Mouse (Mus musculus): ENCODE measurements around the gene Shc3. TPM values are rescaled to one million over a fixed set of nuclear protein-coding genes. Genes with fewer than 3 reads are reported as not detected.

Gene Shc3
- polyA plus RNA-seq, 1 experiment from 2014 or later: 2.8 TPM

DNA sequence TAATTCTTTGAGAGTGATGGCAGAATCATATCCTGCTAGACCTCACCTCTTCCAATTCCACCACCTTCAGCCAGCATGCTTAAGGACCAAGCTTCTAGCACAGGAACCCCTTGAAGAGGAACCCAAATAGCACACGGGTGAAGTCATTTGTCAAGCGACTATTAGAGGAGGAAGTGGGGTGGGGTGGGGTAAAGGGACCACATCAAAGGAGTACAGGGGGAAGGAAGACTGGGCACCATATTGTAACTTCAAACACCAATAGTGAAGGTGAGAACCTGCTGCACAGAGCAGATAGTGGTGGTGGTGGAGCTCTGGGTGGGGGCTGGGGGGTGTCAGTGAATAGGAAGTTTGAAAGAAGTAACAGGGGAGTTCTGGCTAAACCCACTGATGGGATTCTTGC, 28.8 kb upstream of the Shc3 start:
- Histone ChIP-seq H3K27ac (replicated peaks) (no peak overlapping the region), H3K9me3 (replicated peaks) (no peaks in the 10 kb centered on the region), H3K4me1 (peaks cover 20% of the 10 kb centered on the region), H3K4me3 (no peak overlapping the region), H3K27me3 (ENCODE audit: low read depth, poor library complexity, severe bottlenecking) (peaks cover 27% of the 10 kb centered on the region), H3K36me3 (no peaks in the 10 kb centered on the region)
- WGBS: 79% methylated on average over 2 of the region's 2 CpGs
- DNase-seq (ENCODE audit: low spot score): no peak

- Histone ChIP-seq H3K4me1 (peaks cover 16% of the 10 kb centered on the region), H3K4me3 (peak overlapping the region; percentile 69), H3K36me3 (no peaks in the 10 kb centered on the region), H3K9me3 (replicated peaks) (no peaks in the 10 kb centered on the region), H3K27me3 (ENCODE audit: low read depth, poor library complexity, severe bottlenecking) (peaks cover 27% of the 10 kb centered on the region), H3K27ac (replicated peaks) (no peak overlapping the region)
- no peak for DNase-seq (ENCODE audit: low spot score)
- 40% methylated on average over 11 of the region's 11 CpGs for WGBS
These were observed 26.2 kb upstream of the Shc3 start for GRCm38 (mm10) chr13:51595404-51595803.

- peak; percentile 55 for DNase-seq (ENCODE audit: low spot score)
- peaks cover 16% of the 10 kb centered on the region for H3K4me1 ChIP-seq
- H3K9me3 ChIP-seq (replicated peaks): no peaks in the 10 kb centered on the region
- H3K36me3 ChIP-seq: no peaks in the 10 kb centered on the region
- peaks cover 27% of the 10 kb centered on the region for H3K27me3 ChIP-seq (ENCODE audit: low read depth, poor library complexity, severe bottlenecking)
- H3K4me3 ChIP-seq: peak overlapping the region; percentile 69
- WGBS: under 1% methylated on average over 36 of the region's 36 CpGs
- H3K27ac ChIP-seq (replicated peaks): peak overlapping the region; percentile 78
These were observed 25.6 kb upstream of the Shc3 start for GRCm38 (mm10) chr13:51594656-51595311.

DNA sequence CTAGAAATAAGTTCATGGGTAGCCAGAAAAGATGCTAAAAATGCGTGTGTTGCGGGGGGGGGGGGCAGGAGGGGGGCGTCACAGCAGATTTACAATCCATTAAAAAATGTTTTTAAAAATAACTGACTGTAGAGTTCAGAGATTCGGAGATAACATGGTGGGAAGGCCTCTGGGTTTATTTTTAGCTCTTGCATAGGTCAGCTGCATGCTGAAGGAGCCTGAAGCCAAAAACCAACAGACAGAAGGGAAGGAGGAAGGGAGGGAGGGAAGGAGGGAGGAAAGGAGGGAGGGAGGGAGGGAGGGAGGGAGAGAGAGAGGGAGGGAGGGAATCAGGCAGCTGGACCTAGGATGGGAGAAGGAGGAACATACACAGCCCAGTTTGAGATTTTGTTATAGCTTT, 18.8 kb upstream of the Shc3 start:
- no peak overlapping the region for H3K4me3 ChIP-seq
- H3K27ac ChIP-seq (replicated peaks): no peak overlapping the region
- H3K36me3 ChIP-seq: no peaks in the 10 kb centered on the region
- no peak for DNase-seq (ENCODE audit: low spot score)
- H3K4me1 ChIP-seq: no peaks in the 10 kb centered on the region
- H3K9me3 ChIP-seq (replicated peaks): peaks cover 13% of the 10 kb centered on the region
- H3K27me3 ChIP-seq (ENCODE audit: low read depth, poor library complexity, severe bottlenecking): no peaks in the 10 kb centered on the region
- 60% methylated on average over 4 of the region's 4 CpGs for WGBS

DNA sequence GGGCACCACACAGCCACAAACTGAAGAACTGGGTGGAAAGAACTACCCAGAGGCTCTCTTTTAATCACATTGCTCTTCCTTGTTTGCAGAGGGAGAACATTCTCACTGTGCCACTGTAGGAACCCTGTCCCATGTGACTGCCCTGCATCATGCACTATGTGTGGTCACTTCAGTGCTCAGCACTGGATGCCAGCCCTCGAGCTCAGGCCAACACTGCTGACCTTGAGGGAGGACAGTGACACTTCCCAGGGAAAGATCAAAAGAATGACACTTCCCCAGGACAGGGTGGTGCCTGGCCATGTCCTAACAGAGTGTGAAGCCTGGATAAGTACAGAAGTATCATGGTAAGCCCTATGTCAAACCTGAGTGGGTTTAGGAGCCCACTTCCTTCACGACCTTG, 13.0 kb upstream of the Shc3 start:
- Histone ChIP-seq H3K27me3 (ENCODE audit: low read depth, poor library complexity, severe bottlenecking) (no peaks in the 10 kb centered on the region), H3K36me3 (no peaks in the 10 kb centered on the region), H3K4me3 (no peak overlapping the region), H3K9me3 (replicated peaks) (peaks cover 15% of the 10 kb centered on the region), H3K4me1 (peaks cover 26% of the 10 kb centered on the region), H3K27ac (replicated peaks) (0 out of 2 replicates have a peak overlapping the region, but pooled peaks have one; percentile 33)
- 70% methylated on average over 2 of the region's 2 CpGs for WGBS
- no peak for DNase-seq (ENCODE audit: low spot score)

DNA sequence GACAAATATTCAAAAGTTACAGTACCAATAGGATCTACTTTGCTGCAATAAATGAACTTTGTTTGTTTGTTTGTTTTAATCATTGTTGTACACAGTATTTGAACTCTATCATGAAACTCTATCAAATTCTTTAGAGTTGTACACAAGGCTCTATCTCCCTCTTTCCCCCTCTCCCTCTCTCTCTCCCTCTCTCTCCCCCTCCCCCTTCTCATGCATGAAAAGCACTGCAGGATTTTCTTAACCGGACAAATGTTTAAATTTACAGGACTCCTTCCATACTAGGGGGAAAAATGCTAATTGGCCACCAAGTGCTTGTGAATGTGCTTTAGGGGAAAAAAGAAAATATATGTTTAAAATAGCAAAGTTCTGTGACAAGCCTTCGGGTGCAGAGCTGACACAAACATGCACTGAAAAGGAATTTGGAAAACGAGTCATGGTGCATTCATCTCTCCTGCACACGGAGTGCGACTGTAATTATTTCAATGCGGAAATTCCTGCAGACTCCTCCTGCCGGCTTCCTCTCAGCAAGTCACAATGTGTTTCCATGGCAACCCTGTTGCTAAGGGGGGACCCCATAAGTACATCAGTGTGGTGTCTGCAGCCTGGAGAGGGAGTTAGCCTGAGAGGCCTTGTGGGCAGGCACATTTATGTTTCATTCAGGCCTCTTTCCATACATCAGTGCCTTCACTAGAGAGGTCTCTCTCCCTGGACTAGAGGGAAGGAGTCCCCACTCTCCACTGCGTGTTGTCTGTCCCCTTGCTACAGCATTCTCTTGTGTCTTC, 11.2 kb upstream of the Shc3 start:
- Histone ChIP-seq H3K9me3 (replicated peaks) (peaks cover 9% of the 10 kb centered on the region), H3K4me1 (peaks cover 26% of the 10 kb centered on the region), H3K36me3 (no peaks in the 10 kb centered on the region), H3K27me3 (ENCODE audit: low read depth, poor library complexity, severe bottlenecking) (no peaks in the 10 kb centered on the region), H3K27ac (replicated peaks) (peak overlapping the region; percentile 79), H3K4me3 (peak overlapping the region; percentile 38)
- WGBS: 10% methylated on average over 8 of the region's 8 CpGs
- peak; percentile 82 for DNase-seq (ENCODE audit: low spot score)

DNA sequence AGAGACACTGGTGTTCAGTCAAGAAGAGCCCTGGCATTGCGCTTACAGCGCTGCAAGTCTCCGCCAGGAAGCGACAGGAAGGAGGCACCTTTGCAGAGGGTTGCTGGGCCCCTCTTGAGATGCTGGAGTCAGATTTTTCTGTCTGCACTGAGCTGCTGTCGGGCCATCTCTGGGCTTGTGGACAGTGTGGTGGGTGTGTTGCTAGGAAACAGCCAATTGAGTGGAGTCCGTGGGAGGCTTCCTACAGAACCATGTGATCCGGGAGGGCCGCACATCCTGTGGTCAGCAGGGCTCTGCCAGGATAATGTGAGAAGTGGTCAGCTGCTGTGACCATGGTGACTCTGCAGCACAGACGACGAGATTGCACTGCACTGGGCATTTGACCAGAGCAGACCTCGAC, 4.6 kb upstream of the Shc3 start:
- 24% methylated on average over 11 of the region's 11 CpGs for WGBS
- Histone ChIP-seq H3K36me3 (no peaks in the 10 kb centered on the region), H3K27ac (replicated peaks) (peak overlapping the region; percentile 61; the same call in 1 of the 2 replicates), H3K4me3 (peak overlapping the region; percentile 14; the same call in 1 of the 2 replicates), H3K27me3 (ENCODE audit: low read depth, poor library complexity, severe bottlenecking) (peaks cover 32% of the 10 kb centered on the region), H3K4me1 (peaks cover 28% of the 10 kb centered on the region), H3K9me3 (replicated peaks) (no peaks in the 10 kb centered on the region)
- peak; percentile 44 for DNase-seq (ENCODE audit: low spot score)

- peak; percentile 53 for DNase-seq (ENCODE audit: low spot score)
These were observed 892 bp upstream of the Shc3 start for GRCm38 (mm10) chr13:51570111-51570510.

DNA sequence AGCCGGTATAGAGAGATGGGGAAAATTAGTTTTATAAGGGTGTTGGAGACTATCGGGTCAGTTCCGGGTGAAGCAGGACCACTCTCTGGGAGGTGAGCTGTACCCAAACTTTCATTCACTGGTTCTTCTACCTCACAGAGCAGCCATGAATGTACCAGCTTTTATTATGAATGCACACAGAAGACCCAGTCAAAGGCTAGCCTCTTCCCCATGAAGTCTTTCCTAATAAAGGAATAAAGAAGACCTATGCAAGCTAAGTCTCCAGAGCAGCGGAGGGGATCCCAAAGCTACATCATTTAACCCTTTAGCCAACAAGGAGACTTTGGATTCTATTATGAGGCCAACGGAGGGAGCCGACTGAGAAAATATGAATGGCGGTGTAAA, 458 bp upstream of the Shc3 start:
- WGBS: under 1% methylated on average over 7 of the region's 7 CpGs
- Histone ChIP-seq H3K4me1 (peaks cover 70% of the 10 kb centered on the region), H3K9me3 (replicated peaks) (no peaks in the 10 kb centered on the region), H3K36me3 (no peaks in the 10 kb centered on the region), H3K4me3 (peak overlapping the region; percentile 77), H3K27ac (replicated peaks) (peak overlapping the region; percentile 92), H3K27me3 (ENCODE audit: low read depth, poor library complexity, severe bottlenecking) (peaks cover 70% of the 10 kb centered on the region)
- DNase-seq (ENCODE audit: low spot score): peak; percentile 50

More at GRCm38 (mm10) chr13:51570111-51570510, 892 bp upstream of the Shc3 start:
- Histone ChIP-seq H3K4me1 (peaks cover 66% of the 10 kb centered on the region), H3K4me3 (peak overlapping the region; percentile 77), H3K36me3 (no peaks in the 10 kb centered on the region), H3K27ac (replicated peaks) (peak overlapping the region; percentile 92), H3K27me3 (ENCODE audit: low read depth, poor library complexity, severe bottlenecking) (peaks cover 69% of the 10 kb centered on the region), H3K9me3 (replicated peaks) (no peaks in the 10 kb centered on the region)
- 5% methylated on average over 9 of the region's 9 CpGs for WGBS

DNA sequence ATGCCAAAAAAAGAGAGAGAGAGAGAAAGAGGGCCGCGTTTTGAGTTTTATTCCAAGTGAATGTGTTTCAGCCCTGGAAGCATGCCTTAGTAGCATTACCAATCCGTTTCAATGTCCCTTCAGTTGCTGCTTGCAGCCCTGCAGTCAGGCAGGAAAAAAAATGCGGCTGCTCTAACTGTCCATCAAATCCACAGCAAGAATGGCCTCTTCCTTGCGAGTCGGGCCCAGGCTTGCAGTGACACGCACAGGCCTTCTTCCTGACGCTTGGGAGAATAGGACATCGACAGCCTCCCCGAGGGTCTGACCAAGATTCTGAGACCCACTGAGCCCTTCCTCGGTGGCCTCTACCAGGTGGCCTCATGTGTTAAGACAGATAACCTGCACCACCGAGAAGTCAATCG, 718 bp downstream of the Shc3 start:
- 0 out of 2 replicates have a peak, but pooled peaks cover 4% of the 10 kb centered on the region for H3K36me3 ChIP-seq
- DNase-seq (ENCODE audit: low spot score): peak; percentile 68
- H3K9me3 ChIP-seq (replicated peaks): no peaks in the 10 kb centered on the region
- H3K4me1 ChIP-seq: peaks cover 64% of the 10 kb centered on the region
- H3K27me3 ChIP-seq (ENCODE audit: low read depth, poor library complexity, severe bottlenecking): peaks cover 69% of the 10 kb centered on the region
- 1% methylated on average over 13 of the region's 13 CpGs for WGBS
- H3K4me3 ChIP-seq: peak overlapping the region; percentile 77
- peak overlapping the region; percentile 92 for H3K27ac ChIP-seq (replicated peaks)

DNA sequence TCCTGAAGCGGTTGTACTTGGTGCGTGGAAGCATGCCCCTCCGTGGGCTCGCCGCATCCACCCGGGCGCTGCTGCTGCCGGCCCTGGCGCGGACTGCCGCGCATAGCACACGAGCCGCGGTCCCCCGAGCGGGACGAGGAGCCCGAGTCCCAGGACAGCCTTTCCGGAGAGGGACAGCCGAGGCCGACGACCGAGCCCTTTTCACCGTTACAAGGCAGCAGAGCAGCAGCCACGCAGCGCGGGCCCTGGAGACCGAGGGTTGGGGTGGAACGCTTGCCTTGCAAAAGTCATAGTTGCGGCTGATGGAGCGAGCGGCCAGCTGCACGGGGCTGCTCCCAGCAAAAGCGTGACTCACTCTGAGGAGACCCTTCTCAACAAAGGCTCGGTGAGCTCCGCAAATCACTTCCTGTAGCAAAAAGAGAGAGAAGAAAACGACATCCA, 1.8 kb downstream of the Shc3 start:
- peak; percentile 67 for DNase-seq (ENCODE audit: low spot score)
- H3K4me1 ChIP-seq: peaks cover 61% of the 10 kb centered on the region
- no peaks in the 10 kb centered on the region for H3K9me3 ChIP-seq (replicated peaks)
- peak overlapping the region; percentile 80 for H3K27ac ChIP-seq (replicated peaks)
- WGBS: under 1% methylated on average over 38 of the region's 38 CpGs
- peaks cover 66% of the 10 kb centered on the region for H3K27me3 ChIP-seq (ENCODE audit: low read depth, poor library complexity, severe bottlenecking)
- peaks cover 9% of the 10 kb centered on the region; the same call in 1 of the 2 replicates for H3K36me3 ChIP-seq
- H3K4me3 ChIP-seq: peak overlapping the region; percentile 77

GRCm38 (mm10) chr13:51567078-51567395, 2.2 kb downstream of the Shc3 start:
- Histone ChIP-seq H3K27ac (replicated peaks) (peak overlapping the region; percentile 80), H3K4me1 (peaks cover 61% of the 10 kb centered on the region), H3K9me3 (replicated peaks) (no peaks in the 10 kb centered on the region), H3K27me3 (ENCODE audit: low read depth, poor library complexity, severe bottlenecking) (peaks cover 65% of the 10 kb centered on the region), H3K4me3 (peak overlapping the region; percentile 77), H3K36me3 (peaks cover 9% of the 10 kb centered on the region; the same call in 1 of the 2 replicates)
- DNase-seq (ENCODE audit: low spot score): no peak
- WGBS: under 1% methylated on average over 42 of the region's 42 CpGs
